Mouse (Mus musculus) cerebellum, postnatal 10 days (tissue): ENCODE measurements around the gene Nme4.

Experiments used
- DNase-seq, 2 experiments: peaks; one replicate each; pipeline ENCODE4 v3.0.0; 2021; ENCODE audit warnings: mixed read lengths in 2 of 2

Nme4 gene

GRCm38 (mm10) chr17:26064916-26065315 is 30.5 kb downstream of the Nme4 start:
- DNase-seq = no peak

- DNase-seq = no peak
Measured at GRCm38 (mm10) chr17:26057787-26058567, 37.4 kb downstream of the Nme4 start.

GRCm38 (mm10) chr17:26057278-26057677 is 38.1 kb downstream of the Nme4 start:
- DNase-seq = no peak

GRCm38 (mm10) chr17:26055164-26055563 is 40.2 kb downstream of the Nme4 start:
- no peak for DNase-seq

- no peak for DNase-seq
Measured at GRCm38 (mm10) chr17:26054133-26054845, 41.1 kb downstream of the Nme4 start.

- DNase-seq = no peak
Measured at GRCm38 (mm10) chr17:26052706-26053105, 42.7 kb downstream of the Nme4 start.

GRCm38 (mm10) chr17:26052074-26052473 is 43.3 kb downstream of the Nme4 start:
- no peak for DNase-seq

- DNase-seq = no peak
Measured at GRCm38 (mm10) chr17:26048118-26048517, 47.3 kb downstream of the Nme4 start.

GRCm38 (mm10) chr17:26046253-26046997 is 49.0 kb downstream of the Nme4 start:
- peak in 1 of 2 experiments; percentile 43 for DNase-seq

- no peak for DNase-seq
Measured at GRCm38 (mm10) chr17:26045285-26045684, 50.1 kb downstream of the Nme4 start.

- DNase-seq = peak; percentile 97 to 98
Measured at GRCm38 (mm10) chr17:26043249-26043636, 52.2 kb downstream of the Nme4 start.

GRCm38 (mm10) chr17:26042599-26043248 is 52.7 kb downstream of the Nme4 start:
- DNase-seq = peak; percentile 71 to 72
